Mouse (Mus musculus) lung, postnatal 0 days (tissue): ENCODE measurements at regions not wholly inside any gene's neighbourhood (a gene's known extent, or its start where the extent isn't known, plus 50 kb on each side); places are given as distances from the start of the nearest gene placed in this dataset.

Source experiments
- CTCF ChIP-seq: IDR thresholded peaks from 2 replicates; pipeline ENCODE4 v1.5.1; 2016; ENCODE audit warnings: antibody characterized with exemption, mild to moderate bottlenecking
- EP300 ChIP-seq: IDR thresholded peaks from 2 replicates; pipeline ENCODE4 v1.6.1; 2016; ENCODE audit warnings: antibody characterized with exemption, mild to moderate bottlenecking, control low read depth

DNA sequence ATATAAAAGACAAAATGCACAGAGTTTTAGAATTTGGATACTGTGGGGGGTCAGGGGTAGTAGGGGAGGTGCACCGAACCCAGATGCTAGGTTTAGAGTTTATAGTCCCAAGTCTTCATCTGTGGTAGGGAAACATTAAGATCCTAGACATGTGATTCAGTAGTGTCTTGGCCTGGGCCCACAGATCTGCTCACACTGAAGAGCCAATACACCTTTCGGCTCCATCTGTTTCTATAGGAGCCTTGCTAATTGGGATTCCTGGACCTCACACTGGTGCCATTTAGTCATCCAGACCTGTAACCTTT is 63.7 kb upstream of the Elk3 start:
- TF ChIP-seq CTCF = no peak
- TF ChIP-seq EP300 = no peak
